Mouse (Mus musculus) thymus, adult 2 months (tissue): Measurements from ENCODE around the gene Scd1.

Source experiments
- CTCF ChIP-seq: fragments of 200-500 bp; IDR thresholded peaks from 2 replicates; pipeline ENCODE4 v1.5.1; 2012; ENCODE audit warnings: mild to moderate bottlenecking, control low read depth, low read length, moderate library complexity, borderline replicate concordance; ENCODE audit not compliant: control insufficient read depth, poor library complexity, insufficient read depth; ENCODE audit errors: extremely low read depth
- POLR2A ChIP-seq: fragments of 200-500 bp; IDR thresholded peaks from 2 replicates; pipeline ENCODE4 v1.6.1; 2012; ENCODE audit warnings: mild to moderate bottlenecking, low read length, control low read depth, moderate library complexity; ENCODE audit not compliant: control insufficient read depth, poor library complexity, insufficient read depth; ENCODE audit errors: extremely low read depth

DNA sequence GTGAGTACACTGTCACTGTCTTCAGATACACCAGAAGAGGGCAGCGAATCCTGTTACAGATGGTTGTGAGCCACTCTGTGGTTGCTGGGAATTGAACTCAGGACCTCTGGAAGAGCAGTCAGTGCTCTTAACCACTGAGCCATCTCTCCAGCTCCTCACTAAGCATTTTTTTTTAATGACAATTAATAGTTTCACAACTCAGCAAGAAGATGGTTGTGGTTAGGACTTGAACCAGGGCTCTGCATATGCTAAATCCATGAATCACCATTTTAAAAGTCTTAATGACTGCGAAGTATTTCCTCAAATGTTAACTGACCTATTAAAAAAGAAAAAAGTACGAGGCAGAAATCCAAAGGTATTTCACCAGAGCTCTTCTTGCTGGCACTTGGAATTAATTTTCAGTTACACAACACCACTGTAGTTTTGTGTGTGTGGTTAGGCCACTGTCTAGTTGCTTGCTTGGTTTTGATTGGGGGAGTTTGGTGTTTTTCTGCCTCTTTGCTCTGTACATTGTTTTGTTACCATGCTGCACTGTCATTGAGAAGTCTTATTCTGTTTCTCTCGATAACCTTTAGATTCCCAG lies 20.5 kb downstream of the Scd1 start:
- TF ChIP-seq CTCF (no peak), POLR2A (no peak)
